Mouse (Mus musculus) layer of hippocampus, postnatal 14 days (tissue): ENCODE measurements around the gene Heyl. TPM values are rescaled to one million over a fixed set of nuclear protein-coding genes. Genes with fewer than 3 reads are reported as not detected.

Experiments
- DNase-seq, 2 experiments: peaks; one replicate each; pipeline ENCODE4 v3.0.0; 2021 to 2022; ENCODE audit warnings: low spot score in 2 of 2, mixed read lengths in 1 of 2
- long read RNA-seq, 2 experiments: library from polyadenylated mRNA; stranded (forward); transcript quantifications; one replicate each; pipeline ENCODE4 v2.0.0; 2021
- total RNA-seq, 2 experiments: library from RNA; stranded (reverse); gene quantifications; 2 replicates each; pipeline ENCODE4 v1.2.3; 2021

Heyl gene
- 1 to 10 TPM; 6.7 to 7.7 TPM for total RNA-seq
- long read RNA-seq, experiment 1, full-length matches to known transcripts: 6 of 9 reads
- long read RNA-seq, experiment 1, partial matches to known transcripts: 0 of 9 reads
- long read RNA-seq, experiment 1, other reads (novel, unspliced or antisense): 3 of 9 reads
- long read RNA-seq, experiment 2, full-length matches to known transcripts: 5 of 9 reads
- long read RNA-seq, experiment 2, partial matches to known transcripts: 0 of 9 reads
- long read RNA-seq, experiment 2, other reads (novel, unspliced or antisense): 4 of 9 reads

GRCm38 (mm10) chr4:123233492-123234084 is at the start of gene Heyl:
Gene Heyl (plus strand): TSS chr4:123233556.
- no peak for DNase-seq

- peak in 1 of 2 experiments; percentile 47 for DNase-seq
Observed at GRCm38 (mm10) chr4:123184816-123185215, 48.5 kb upstream of the Heyl start.

GRCm38 (mm10) chr4:123192336-123192735 is 41.0 kb upstream of the Heyl start:
- DNase-seq: no peak

- DNase-seq: no peak
Observed at GRCm38 (mm10) chr4:123193791-123194190, 39.6 kb upstream of the Heyl start.

GRCm38 (mm10) chr4:123196695-123197094 is 36.7 kb upstream of the Heyl start:
- DNase-seq: no peak

- peak; percentile 72 to 83 for DNase-seq
Observed at GRCm38 (mm10) chr4:123200771-123201185, 32.6 kb upstream of the Heyl start.

GRCm38 (mm10) chr4:123201186-123202093 is 31.9 kb upstream of the Heyl start, which contains the start of gene Nt5c1a:
Gene Nt5c1a (plus strand): TSS chr4:123201504.
- DNase-seq: peak in 1 of 2 experiments; percentile 55

- DNase-seq: no peak
Observed at GRCm38 (mm10) chr4:123202094-123202420, 31.3 kb upstream of the Heyl start.

GRCm38 (mm10) chr4:123207337-123207736 is 26.0 kb upstream of the Heyl start:
- DNase-seq: no peak

- DNase-seq: no peak
Observed at GRCm38 (mm10) chr4:123210996-123211395, 22.4 kb upstream of the Heyl start.

- DNase-seq: no peak
Observed at GRCm38 (mm10) chr4:123211453-123211852, 21.9 kb upstream of the Heyl start.

GRCm38 (mm10) chr4:123212330-123212729 is 21.0 kb upstream of the Heyl start:
- no peak for DNase-seq

GRCm38 (mm10) chr4:123213975-123214374 is 19.4 kb upstream of the Heyl start:
- DNase-seq: no peak

GRCm38 (mm10) chr4:123215367-123215766 is 18.0 kb upstream of the Heyl start:
- DNase-seq: no peak

GRCm38 (mm10) chr4:123216782-123217181 is 16.6 kb upstream of the Heyl start:
- DNase-seq: peak in 1 of 2 experiments; percentile 46

- peak; percentile 72 to 77 for DNase-seq
Observed at GRCm38 (mm10) chr4:123219720-123220357, 13.5 kb upstream of the Heyl start.

- DNase-seq: no peak
Observed at GRCm38 (mm10) chr4:123220637-123221036, 12.7 kb upstream of the Heyl start.

- no peak for DNase-seq
Observed at GRCm38 (mm10) chr4:123223309-123223708, 10.0 kb upstream of the Heyl start.

GRCm38 (mm10) chr4:123225718-123226403 is 7.5 kb upstream of the Heyl start:
- DNase-seq: no peak

- DNase-seq: peak; percentile 44 to 56
Observed at GRCm38 (mm10) chr4:123227707-123228106, 5.6 kb upstream of the Heyl start.

GRCm38 (mm10) chr4:123228270-123228669 is 5.1 kb upstream of the Heyl start:
- no peak for DNase-seq
